Mouse (Mus musculus) stomach, postnatal 0 days (tissue): ENCODE measurements around the gene Ulk2. TPM values are rescaled to one million over a fixed set of nuclear protein-coding genes. Genes with fewer than 3 reads are reported as not detected.

ENCODE experiments used
- ATAC-seq: fragments of 200-750 bp; cut with Nextera tagmentation; 2 replicates; pipeline ENCODE4 v1.8.0; 2017; ENCODE audit not compliant: low FRiP score, low TSS enrichment
- DNase-seq: peaks from one replicate; pipeline ENCODE4 v3.0.0-alpha.2; 2016; ENCODE audit warnings: low spot score
- H3K27ac ChIP-seq: fragments of 300-500 bp; sonication (generic); replicated peaks from 2 replicates; pipeline ENCODE4 v1.5.1; 2014; ENCODE audit warnings: mild to moderate bottlenecking, control low read depth
- H3K27me3 ChIP-seq: fragments of 300-500 bp; sonication (generic); 2 replicates; pipeline ENCODE4 v1.6.1; 2014; ENCODE audit warnings: low read length; ENCODE audit not compliant: control insufficient read depth, insufficient read depth
- H3K36me3 ChIP-seq: fragments of 300-500 bp; sonication (generic); 2 replicates; pipeline ENCODE4 v1.6.1; 2014; ENCODE audit warnings: low read length, mixed read lengths; ENCODE audit not compliant: control insufficient read depth, insufficient read depth
- H3K4me1 ChIP-seq: fragments of 300-500 bp; sonication (generic); replicated peaks from 2 replicates; pipeline ENCODE4 v1.6.1; 2014; ENCODE audit warnings: antibody characterized with exemption; ENCODE audit not compliant: control insufficient read depth, insufficient read depth
- H3K4me2 ChIP-seq: fragments of 300-500 bp; sonication (generic); replicated peaks from 2 replicates; pipeline ENCODE4 v1.6.1; 2014; ENCODE audit warnings: low read depth, mild to moderate bottlenecking, control low read depth, moderate library complexity
- H3K4me3 ChIP-seq: fragments of 300-500 bp; sonication (generic); 2 replicates; pipeline ENCODE4 v1.5.1; 2014; ENCODE audit warnings: low read depth, low read length, control low read depth
- H3K9ac ChIP-seq: fragments of 300-500 bp; sonication (generic); 2 replicates; pipeline ENCODE4 v1.6.1; 2014; ENCODE audit warnings: mild to moderate bottlenecking, low read length, control low read depth, mixed read lengths
- H3K9me3 ChIP-seq: fragments of 300-500 bp; sonication (generic); 2 replicates; pipeline ENCODE4 v1.6.1; 2016; ENCODE audit warnings: low read length; ENCODE audit not compliant: control insufficient read depth
- CTCF ChIP-seq: IDR thresholded peaks from 2 replicates; pipeline ENCODE4 v1.5.1; 2016; ENCODE audit warnings: antibody characterized with exemption, low read depth, mild to moderate bottlenecking, moderate library complexity
- EP300 ChIP-seq: optimal IDR thresholded peaks from 2 replicates; pipeline ENCODE3; 2016; ENCODE audit warnings: antibody characterized with exemption
- WGBS: fragments of 180-500 bp; shearing (Covaris S2); extraction: QIAGEN DNeasy Blood & Tissue Kit; methylation state at CpG from one replicate; pipeline ENCODE4 v1.1.7; 2014; 5-methylcytosine and 5-hydroxymethylcytosine counted together
- polyA plus RNA-seq: library from polyadenylated mRNA; unstranded; fragments of >200 nt; fragmentation: Nextera tagmentation; extraction: Ambion mirVana; gene quantifications from 2 replicates; pipeline ENCODE4 v1.2.1, GENCODE M21; 2015

Gene Ulk2
- 4.9 and 5.5 TPM in 2 replicates for polyA plus RNA-seq

- peak within 1 kb of the TSS; percentile 90 for H3K27ac ChIP-seq
- H3K9ac ChIP-seq, result peak within 1 kb of the TSS; percentile 87
- TF ChIP-seq CTCF (peak; percentile 33; the same call in 1 of the 2 replicates), EP300 (no peak)
- no peaks in the 10 kb centered on the region for H3K9me3 ChIP-seq
- H3K36me3 ChIP-seq, result no peaks in the 10 kb centered on the region
- H3K4me1 ChIP-seq, result no peaks in the 10 kb centered on the region
- no peaks in the 10 kb centered on the region for H3K27me3 ChIP-seq
- H3K4me2 ChIP-seq, result peak within 1 kb of the TSS; percentile 88
- peak; percentile 88 for DNase-seq
- H3K4me3 ChIP-seq, result peak within 1 kb of the TSS; percentile 71
- peak; percentile 94 for ATAC-seq
- under 1% methylated on average over 44 of the region's 58 CpGs for WGBS
These were observed at the start of gene Ulk2 for GRCm38 (mm10) chr11:61854988-61855411. Ulk2 (minus strand) TSS chr11:61855073.

GRCm38 (mm10) chr11:61882183-61882582 is 27.3 kb upstream of the Ulk2 start:
- no peak for DNase-seq
- no peak for TF ChIP-seq EP300
- TF ChIP-seq CTCF, result peak; percentile 61
- Histone ChIP-seq H3K36me3 (peaks cover 6% of the 10 kb centered on the region; the same call in 1 of the 2 replicates), H3K4me3 (no peak overlapping the region), H3K4me1 (no peaks in the 10 kb centered on the region), H3K9me3 (no peaks in the 10 kb centered on the region), H3K27me3 (no peaks in the 10 kb centered on the region), H3K4me2 (no peak overlapping the region), H3K9ac (no peak overlapping the region), H3K27ac (peak overlapping the region; percentile 53)
- ATAC-seq, result no peak
- 62% methylated on average over 5 of the region's 5 CpGs for WGBS

GRCm38 (mm10) chr11:61879921-61880320 is 25.0 kb upstream of the Ulk2 start:
- Histone ChIP-seq H3K4me3 (no peak overlapping the region), H3K27ac (no peak overlapping the region), H3K9me3 (no peaks in the 10 kb centered on the region), H3K4me2 (no peak overlapping the region), H3K9ac (no peak overlapping the region), H3K27me3 (no peaks in the 10 kb centered on the region), H3K4me1 (no peaks in the 10 kb centered on the region), H3K36me3 (peaks cover 16% of the 10 kb centered on the region)
- no peak for ATAC-seq
- TF ChIP-seq CTCF, result no peak
- TF ChIP-seq EP300, result no peak
- no peak for DNase-seq

- WGBS, result 91% methylated on average over 5 of the region's 5 CpGs
- ATAC-seq, result no peak
- H3K27me3 ChIP-seq, result no peaks in the 10 kb centered on the region
These were observed 17.0 kb upstream of the Ulk2 start for GRCm38 (mm10) chr11:61871881-61872280.

GRCm38 (mm10) chr11:61866856-61867255 is 12.0 kb upstream of the Ulk2 start:
- DNase-seq, result no peak

More at GRCm38 (mm10) chr11:61871881-61872280, 17.0 kb upstream of the Ulk2 start:
- H3K4me3 ChIP-seq, result no peak overlapping the region
- DNase-seq, result no peak
- peaks cover 23% of the 10 kb centered on the region for H3K36me3 ChIP-seq
- no peaks in the 10 kb centered on the region for H3K9me3 ChIP-seq
- no peak overlapping the region for H3K27ac ChIP-seq
- no peaks in the 10 kb centered on the region for H3K4me1 ChIP-seq
- no peak overlapping the region for H3K4me2 ChIP-seq
- no peak overlapping the region for H3K9ac ChIP-seq
- TF ChIP-seq CTCF (no peak), EP300 (no peak)

GRCm38 (mm10) chr11:61861781-61862547 is 7.1 kb upstream of the Ulk2 start:
- Histone ChIP-seq H3K4me2 (no peak overlapping the region), H3K4me3 (no peak overlapping the region), H3K4me1 (no peaks in the 10 kb centered on the region), H3K9ac (no peak overlapping the region), H3K27me3 (no peaks in the 10 kb centered on the region), H3K36me3 (no peaks in the 10 kb centered on the region), H3K9me3 (no peaks in the 10 kb centered on the region), H3K27ac (no peak overlapping the region)
- ATAC-seq, result no peak
- no peak for TF ChIP-seq EP300
- no peak for TF ChIP-seq CTCF
- DNase-seq, result no peak
- 61% methylated on average over 6 of the region's 6 CpGs for WGBS

More at GRCm38 (mm10) chr11:61866856-61867255, 12.0 kb upstream of the Ulk2 start:
- no peaks in the 10 kb centered on the region for H3K9me3 ChIP-seq
- H3K4me1 ChIP-seq, result no peaks in the 10 kb centered on the region
- no peak overlapping the region for H3K9ac ChIP-seq
- H3K4me3 ChIP-seq, result no peak overlapping the region
- H3K27me3 ChIP-seq, result no peaks in the 10 kb centered on the region
- no peak overlapping the region for H3K4me2 ChIP-seq
- TF ChIP-seq CTCF, result no peak
- TF ChIP-seq EP300, result no peak
- ATAC-seq, result no peak
- H3K36me3 ChIP-seq, result peaks cover 2% of the 10 kb centered on the region; the same call in 1 of the 2 replicates
- no peak overlapping the region for H3K27ac ChIP-seq
